Mouse (Mus musculus) ovary, postnatal 14 days (tissue): ENCODE data around the gene Celsr3.
A peak's percentile ranks its signal among the peaks of the same experiment; 100 is the strongest.

Experiments used
- DNase-seq: peaks from one replicate; pipeline ENCODE4 v3.0.0; 2022; ENCODE audit warnings: low spot score

Celsr3 gene

GRCm38 (mm10) chr9:108825820-108826699 is at the start of gene Celsr3:
TSS of gene Celsr3 (plus strand) at chr9:108826320.
- DNase-seq: peak; percentile 45

DNA sequence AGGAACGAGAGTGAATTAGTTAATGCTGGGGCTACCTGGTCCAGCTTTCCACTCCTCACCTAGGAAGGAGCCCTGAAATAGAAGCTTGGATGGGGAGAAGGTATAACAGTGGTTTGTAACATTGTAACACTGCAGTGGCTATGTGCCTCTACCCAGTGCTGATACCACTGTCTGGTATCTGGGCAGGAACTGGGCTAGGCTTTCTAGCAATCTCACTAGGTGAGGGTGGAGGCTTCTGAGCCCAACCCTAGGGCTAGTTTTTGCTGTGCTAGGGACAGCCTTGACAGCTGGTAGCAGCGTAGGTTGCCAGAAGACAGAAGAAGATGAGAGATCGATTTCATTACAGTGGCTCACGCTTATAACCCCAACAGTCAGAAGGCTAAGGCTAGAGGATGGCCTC is 49.5 kb upstream of the Celsr3 start:
- DNase-seq: no peak

DNA sequence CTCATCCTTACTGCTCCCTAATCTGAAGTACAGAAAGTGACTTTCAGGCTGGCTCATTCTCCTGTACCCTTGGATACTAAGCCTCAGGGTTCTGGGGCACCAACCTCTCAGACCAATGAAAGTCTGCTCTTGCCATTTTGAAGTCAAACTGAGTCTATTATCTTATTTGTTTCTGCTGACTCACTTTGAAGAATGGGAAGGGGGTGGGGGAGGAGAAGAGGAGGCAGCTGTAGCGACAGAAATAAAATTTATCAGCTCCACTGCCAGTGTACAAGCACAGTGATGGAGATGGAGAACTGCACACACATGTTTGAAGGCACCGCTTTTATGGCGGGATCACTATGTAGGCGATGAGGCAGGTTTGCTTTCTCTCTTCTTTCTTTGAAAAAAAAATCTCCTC is 48.8 kb upstream of the Celsr3 start:
- no peak for DNase-seq

GRCm38 (mm10) chr9:108780959-108781358 is 45.2 kb upstream of the Celsr3 start:
- no peak for DNase-seq

- no peak for DNase-seq
These were observed 44.2 kb upstream of the Celsr3 start for GRCm38 (mm10) chr9:108781891-108782290.

- DNase-seq: no peak
These were observed 43.1 kb upstream of the Celsr3 start for GRCm38 (mm10) chr9:108782836-108783547.

DNA sequence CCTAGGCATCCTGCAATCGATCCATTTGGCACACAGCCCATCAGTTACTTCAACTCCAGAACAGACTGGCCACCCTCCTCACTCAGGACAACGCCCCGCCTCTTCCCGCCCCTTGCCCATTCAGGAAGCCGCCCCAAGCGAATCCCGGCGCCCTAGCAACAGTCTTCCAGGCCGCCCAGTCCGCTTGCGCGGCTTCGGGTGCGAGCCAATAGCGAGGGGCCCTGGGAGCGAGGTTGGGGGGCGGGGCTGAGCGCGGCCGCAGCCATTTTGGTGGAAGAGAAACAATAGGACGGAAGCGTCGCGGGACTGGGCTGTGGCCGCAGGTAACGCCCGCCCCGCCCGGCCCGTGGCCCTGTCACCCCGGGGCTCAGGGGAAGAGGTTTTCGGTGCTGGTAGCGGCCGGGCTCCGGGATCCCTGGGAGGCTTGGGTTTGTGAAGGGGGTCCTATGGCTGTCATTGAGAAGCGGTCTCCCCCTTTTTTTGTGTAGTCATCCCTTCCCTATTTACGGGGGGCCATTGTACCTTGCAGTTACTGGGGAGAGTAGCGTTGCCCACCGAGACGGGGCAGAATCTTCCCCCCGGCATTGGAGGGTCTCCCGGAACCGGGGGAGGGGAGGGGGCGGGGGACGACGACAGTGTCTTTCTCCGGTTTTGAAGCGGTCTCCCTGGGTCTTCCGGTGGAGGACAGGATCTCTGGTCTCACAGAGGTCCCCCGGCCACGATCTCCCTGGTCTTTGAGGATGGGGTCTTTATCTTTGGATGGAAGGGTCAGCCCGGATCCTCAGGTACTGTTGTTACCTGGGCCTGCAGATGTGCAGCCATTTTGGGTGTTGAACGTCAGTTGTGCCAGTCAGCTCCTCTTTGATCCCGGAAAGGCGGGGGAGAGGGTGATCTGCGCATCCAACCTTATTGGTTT is 42.3 kb upstream of the Celsr3 start, which contains the start of gene Ip6k2:
Gene Ip6k2 (plus strand): TSS at position 249 of the 916 bp plus-strand sequence.
- DNase-seq: peak; percentile 94

DNA sequence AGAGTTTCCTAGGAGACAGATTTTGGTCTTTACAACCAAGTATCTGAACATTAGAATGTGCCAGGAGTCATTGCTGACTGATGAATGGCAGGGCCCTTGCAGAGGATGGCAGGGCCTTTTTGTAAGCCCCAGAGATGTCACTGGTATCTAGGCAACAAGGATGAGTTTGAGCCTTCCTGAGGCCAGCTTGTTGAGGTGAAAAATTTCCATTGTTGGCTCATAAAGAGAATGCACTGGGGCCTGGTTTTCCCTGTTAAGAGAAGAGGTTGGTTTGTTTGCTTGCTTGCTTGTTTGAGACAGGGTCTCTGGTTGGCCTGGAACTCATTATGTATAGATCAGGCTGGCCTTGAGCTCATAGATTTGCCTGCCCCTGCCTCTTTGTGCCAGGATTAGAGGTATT is 40.7 kb upstream of the Celsr3 start:
- DNase-seq: no peak

DNA sequence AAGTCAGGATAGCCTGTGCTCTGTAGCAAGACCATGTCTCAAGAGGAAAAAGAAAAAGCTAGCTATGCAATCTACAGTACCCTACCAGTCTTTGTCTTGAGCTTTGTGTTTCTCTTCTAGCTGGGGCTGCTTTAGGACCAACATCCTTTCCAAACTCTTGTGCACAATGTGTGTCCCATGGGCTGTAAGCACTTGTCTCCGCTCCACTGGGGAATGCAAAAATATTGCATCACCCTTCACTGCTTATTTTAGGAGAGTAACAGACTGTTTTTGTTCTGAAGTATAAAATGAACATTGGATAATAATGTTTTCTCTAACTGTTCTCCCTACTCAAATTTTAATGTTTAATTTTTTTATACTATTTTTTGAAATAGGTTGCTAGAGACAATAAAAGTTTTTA is 39.6 kb upstream of the Celsr3 start:
- no peak for DNase-seq

DNA sequence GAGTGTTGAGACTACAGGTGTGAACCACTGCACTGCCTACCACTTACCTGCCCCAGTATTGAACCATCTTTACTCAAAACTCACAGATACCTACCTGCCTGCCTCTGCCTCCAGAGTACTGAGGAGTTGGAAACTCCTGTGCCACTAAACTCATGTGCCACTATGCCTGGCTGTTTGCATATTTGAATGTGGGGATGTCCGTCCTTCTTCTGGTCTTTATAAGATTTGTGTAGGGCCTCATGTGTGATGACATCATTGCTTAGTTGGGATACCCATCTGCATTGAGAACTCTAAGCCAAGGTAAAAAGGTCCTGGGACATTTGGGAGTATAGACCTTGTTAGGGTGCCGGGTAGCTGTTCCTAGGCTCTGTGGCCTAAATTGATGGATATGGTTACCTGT is 39.0 kb upstream of the Celsr3 start:
- no peak for DNase-seq

DNA sequence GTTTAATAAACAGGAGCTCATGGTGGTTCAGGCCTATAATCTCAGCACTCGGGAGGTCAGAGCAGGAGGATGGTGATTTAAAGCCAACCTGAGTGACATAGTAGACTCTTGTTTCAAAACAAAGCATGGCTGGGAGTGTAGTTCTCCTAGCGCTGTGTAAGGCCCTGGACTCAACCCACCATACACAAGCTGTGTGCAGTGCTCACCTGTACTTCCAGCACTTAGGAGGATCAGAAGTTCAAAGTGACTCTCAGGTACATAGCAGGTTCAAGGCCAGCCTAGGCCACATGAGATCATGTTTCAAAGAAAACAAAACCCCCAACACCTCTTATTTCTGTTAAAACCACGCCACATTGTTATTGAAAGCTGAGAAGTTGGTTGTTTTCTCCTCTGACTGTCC is 37.4 kb upstream of the Celsr3 start:
- DNase-seq: no peak

GRCm38 (mm10) chr9:108792307-108792706 is 33.8 kb upstream of the Celsr3 start:
- no peak for DNase-seq

GRCm38 (mm10) chr9:108792730-108793129 is 33.4 kb upstream of the Celsr3 start:
- no peak for DNase-seq

GRCm38 (mm10) chr9:108795281-108795680 is 30.8 kb upstream of the Celsr3 start:
- no peak for DNase-seq

DNA sequence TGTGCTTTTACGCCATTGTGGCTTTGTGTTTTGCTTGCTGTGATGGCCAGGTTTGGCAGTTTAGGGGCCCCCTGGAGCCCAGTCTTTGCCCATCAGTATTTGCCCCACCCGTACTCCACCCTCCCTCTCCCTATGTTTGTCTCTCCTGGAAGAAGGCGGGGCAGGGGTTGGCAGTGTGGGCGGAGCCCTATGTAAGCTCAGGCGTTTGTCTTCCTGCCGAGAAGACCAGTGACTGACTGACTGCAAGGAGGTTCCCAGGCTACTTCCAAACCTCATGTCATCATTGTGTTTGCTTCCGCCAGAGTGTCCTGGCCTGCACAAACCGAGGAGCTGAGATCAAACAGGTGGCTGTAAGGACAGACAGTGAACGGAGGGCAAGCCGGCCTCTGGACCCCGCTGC is 30.4 kb upstream of the Celsr3 start:
- DNase-seq: no peak

GRCm38 (mm10) chr9:108796351-108796981 is 29.7 kb upstream of the Celsr3 start:
- DNase-seq: no peak

DNA sequence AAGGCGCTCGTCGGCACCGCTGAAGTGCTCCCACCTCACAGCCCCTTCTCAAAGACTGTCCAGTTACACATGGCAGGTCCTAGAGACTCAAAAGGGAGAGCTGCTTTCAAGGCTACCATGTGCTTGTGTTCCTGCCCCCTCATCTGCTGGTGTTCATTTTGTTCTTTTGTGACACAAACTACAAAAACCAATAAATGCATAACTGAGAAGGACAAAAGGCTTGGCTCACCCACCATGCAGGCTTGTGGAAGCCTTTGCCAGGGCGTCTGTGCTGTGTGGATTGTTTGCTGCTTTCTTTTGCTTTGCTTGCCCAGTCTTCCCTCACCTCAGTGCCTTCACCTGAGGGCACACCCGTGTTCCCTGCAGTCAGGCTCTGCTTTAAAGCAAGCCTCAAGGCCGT is 28.6 kb upstream of the Celsr3 start:
- no peak for DNase-seq

DNA sequence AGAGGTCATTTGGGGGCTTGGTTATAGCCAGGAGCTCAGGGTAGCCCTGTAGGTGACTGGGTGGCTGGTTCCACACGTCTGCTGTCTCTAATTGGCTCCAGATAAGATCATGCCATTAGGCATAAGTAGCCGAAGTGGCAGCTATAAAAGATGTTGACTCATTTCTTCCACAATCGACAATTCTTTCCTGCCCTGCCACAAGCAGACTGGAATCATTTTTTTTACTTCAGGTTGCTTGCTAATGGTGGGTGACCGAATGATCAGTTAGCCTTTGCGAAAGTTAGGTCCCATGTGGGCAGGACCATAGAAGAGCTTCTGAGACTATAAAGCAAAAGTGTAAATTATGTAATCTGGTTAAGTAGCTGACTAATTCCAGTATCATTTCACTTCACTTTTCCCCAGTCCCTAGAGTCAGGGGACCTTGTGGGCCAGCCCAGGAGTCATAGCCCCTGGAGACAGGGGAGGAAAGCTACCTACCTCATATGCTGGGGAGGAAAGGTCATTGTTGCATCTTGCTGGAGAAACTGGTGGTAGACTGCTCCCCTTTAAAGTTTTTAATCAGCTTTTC is 27.5 kb upstream of the Celsr3 start:
- no peak for DNase-seq

DNA sequence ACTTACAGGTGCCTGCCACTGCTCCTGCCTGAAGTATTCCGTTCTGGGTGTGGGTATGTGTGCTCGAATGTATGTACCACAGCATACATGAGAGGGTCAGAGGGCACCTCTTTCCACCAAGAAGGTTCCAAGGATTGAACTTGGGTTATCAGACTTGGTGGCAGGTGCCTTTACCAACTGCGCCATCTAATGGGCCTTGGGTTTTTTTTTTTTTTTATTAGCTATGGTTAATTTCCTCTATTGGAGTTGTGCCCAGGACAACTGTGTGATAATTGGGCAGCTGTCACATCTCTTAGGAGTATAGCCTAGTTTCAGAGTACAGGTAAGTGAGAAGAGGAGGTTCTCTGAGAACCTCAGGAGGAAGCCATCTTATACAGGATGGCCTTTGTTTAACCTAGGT is 26.6 kb upstream of the Celsr3 start:
- DNase-seq: no peak

GRCm38 (mm10) chr9:108805768-108806167 is 20.4 kb upstream of the Celsr3 start:
- no peak for DNase-seq

- no peak for DNase-seq
These were observed 19.7 kb upstream of the Celsr3 start for GRCm38 (mm10) chr9:108806379-108806778.
